Mouse (Mus musculus) kidney, adult 2 months (tissue): ENCODE data around the gene Atp6v0e.

Source experiments
- CTCF ChIP-seq: fragments of 200-500 bp; conservative IDR thresholded peaks from 2 replicates; pipeline ENCODE4 v1.5.1; 2011; ENCODE audit warnings: low read depth, mild to moderate bottlenecking, control low read depth, low read length, moderate library complexity, mixed read lengths; ENCODE audit not compliant: insufficient read depth, insufficient read length
- POLR2A ChIP-seq: fragments of 200-500 bp; IDR thresholded peaks from one replicate; pipeline ENCODE4 v1.6.1; 2011; ENCODE audit warnings: low read depth, low read length, control low read depth

DNA sequence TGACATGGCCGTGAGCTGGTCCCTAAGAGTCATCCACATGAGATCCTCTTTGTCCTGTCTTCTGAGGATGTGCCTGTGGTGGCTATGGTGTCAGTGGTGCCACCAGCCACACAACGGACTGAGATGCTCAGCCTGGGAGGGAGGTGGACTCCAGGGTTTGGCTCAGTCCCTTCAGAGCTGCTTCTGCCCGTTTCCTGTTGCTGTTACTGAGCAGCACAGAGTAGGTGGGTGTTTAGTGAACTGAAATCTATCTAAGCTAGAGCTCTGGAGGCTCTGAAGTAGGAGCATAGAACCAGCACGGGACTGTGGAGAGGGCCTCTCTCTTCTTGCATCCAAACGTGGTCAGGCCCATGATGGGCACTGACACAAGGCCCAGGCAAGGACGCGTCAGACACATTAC lies 28.5 kb upstream of the Atp6v0e start:
- TF ChIP-seq CTCF (no peak), POLR2A (no peak)
